Mouse (Mus musculus): ENCODE measurements around the gene Gm9918.

GRCm38 (mm10) chr15:102235371-102236027 lies 34.9 kb upstream of the Gm9918 start:
- TF ChIP-seq POLR2A (IDR thresholded peaks at IDR 0.05; ENCODE audit: borderline replicate concordance, insufficient read depth, low read length) (no peak), CTCF (IDR thresholded peaks at IDR 0.05; ENCODE audit: borderline replicate concordance, insufficient read depth, low read depth, low read length) (no peak)

All from cerebellum, adult 2 months (tissue).